In genomic region chr17:17004632-17005265, GRCm38 (mm10) we compare ENCODE assay signal across 8 mouse cellular contexts. TPM values are rescaled to one million over a fixed set of nuclear protein-coding genes. Genes with fewer than 3 reads are reported as not detected.
DNase-seq lines count a peak whose midpoint lies in the region; ATAC-seq lines count a peak whose summit lies in the region.
"Not testable (repeated sequence)": the region's sequence is repeated elsewhere in the genome, so short reads cannot be mapped to it uniquely, and the experiment has no call there.

No protein-coding gene starts in this region.

- not testable (repeated sequence) for H3K36me3 ChIP-seq in forebrain, embryonic 14.5 days (ENCODE audit: control insufficient read depth, insufficient read depth, low read length); neural tube, embryonic 15.5 days

- H3K9ac ChIP-seq in forebrain, embryonic 14.5 days (ENCODE audit: low read length), result peak overlapping the region; percentile 59
- H3K9ac ChIP-seq in neural tube, embryonic 15.5 days (replicated peaks), result peak overlapping the region; percentile 50

- intact Hi-C loops in heart, postnatal 14 days (cut with DNase I), result not testable (repeated sequence)

- peak overlapping the region; percentile 52 for H3K4me2 ChIP-seq in forebrain, embryonic 14.5 days (ENCODE audit: low read length)
- H3K4me2 ChIP-seq in neural tube, embryonic 15.5 days, result peak overlapping the region; percentile 57

- DNase-seq in ES-CJ7 (ENCODE audit: low read depth, low spot score), result peak; percentile 99
- DNase-seq in cerebellum, adult 11 months, result peak; percentile 76
- DNase-seq in forebrain, embryonic 14.5 days (ENCODE audit: low spot score), result peak; percentile 97
- DNase-seq in heart, postnatal 14 days, result peak; percentile 77 to 85
- peak; percentile 88 for DNase-seq in layer of hippocampus, adult 11-12 months (ENCODE audit: low spot score)
- peak; percentile 93 to 95 for DNase-seq in lung, adult 18-20 months
- peak; percentile 87 for DNase-seq in testis, postnatal 14 days (ENCODE audit: low spot score)

- 7% methylated on average over 16 of the region's 16 CpGs for WGBS in forebrain, embryonic 14.5 days
- 3% methylated on average over 16 of the region's 16 CpGs for WGBS in neural tube, embryonic 15.5 days

- not testable (repeated sequence) for H3K27me3 ChIP-seq in forebrain, embryonic 14.5 days (replicated peaks; ENCODE audit: control insufficient read depth, insufficient read depth, low read length); neural tube, embryonic 15.5 days (replicated peaks)

- H3K27ac ChIP-seq in forebrain, embryonic 14.5 days (ENCODE audit: low read depth, low read length), result not testable (repeated sequence)
- peak overlapping the region; percentile 67 for H3K27ac ChIP-seq in neural tube, embryonic 15.5 days (replicated peaks)

- not testable (repeated sequence) for H3K4me1 ChIP-seq in forebrain, embryonic 14.5 days (ENCODE audit: control insufficient read depth, insufficient read depth, low read length); neural tube, embryonic 15.5 days

- not testable (repeated sequence) for H3K9me3 ChIP-seq in forebrain, embryonic 14.5 days (replicated peaks; ENCODE audit: control insufficient read depth, low read length); neural tube, embryonic 15.5 days (replicated peaks)

- peak overlapping the region; percentile 42 for H3K4me3 ChIP-seq in forebrain, embryonic 14.5 days (ENCODE audit: low read depth, low read length)
- H3K4me3 ChIP-seq in neural tube, embryonic 15.5 days (replicated peaks), result peak overlapping the region; percentile 52

- peak; percentile 100 for ATAC-seq in forebrain, embryonic 14.5 days
- ATAC-seq in neural tube, embryonic 15.5 days (ENCODE audit: low FRiP score), result peak; percentile 100

RNA-seq across cellular contexts. Expression of gene Zfp960, which starts 59.2 kb away (rescaled TPM):
- 4.2 and 4.9 TPM in 2 replicates for polyA plus RNA-seq in forebrain, embryonic 14.5 days (2014; fragmentation: Nextera tagmentation; extraction: Ambion mirVana)
- total RNA-seq in heart, postnatal 14 days (2021), result 1 to 10 TPM; 6.5 to 7.8 TPM
- 2.6 and 3.6 TPM in 2 replicates for polyA plus RNA-seq in neural tube, embryonic 15.5 days (2015; fragmentation: Nextera tagmentation; extraction: Ambion mirVana)
